Mouse (Mus musculus): ENCODE measurements at regions not wholly inside any gene's neighbourhood (a gene's known extent, or its start where the extent isn't known, plus 50 kb on each side); places are given as distances from the start of the nearest gene placed in this dataset.

DNA sequence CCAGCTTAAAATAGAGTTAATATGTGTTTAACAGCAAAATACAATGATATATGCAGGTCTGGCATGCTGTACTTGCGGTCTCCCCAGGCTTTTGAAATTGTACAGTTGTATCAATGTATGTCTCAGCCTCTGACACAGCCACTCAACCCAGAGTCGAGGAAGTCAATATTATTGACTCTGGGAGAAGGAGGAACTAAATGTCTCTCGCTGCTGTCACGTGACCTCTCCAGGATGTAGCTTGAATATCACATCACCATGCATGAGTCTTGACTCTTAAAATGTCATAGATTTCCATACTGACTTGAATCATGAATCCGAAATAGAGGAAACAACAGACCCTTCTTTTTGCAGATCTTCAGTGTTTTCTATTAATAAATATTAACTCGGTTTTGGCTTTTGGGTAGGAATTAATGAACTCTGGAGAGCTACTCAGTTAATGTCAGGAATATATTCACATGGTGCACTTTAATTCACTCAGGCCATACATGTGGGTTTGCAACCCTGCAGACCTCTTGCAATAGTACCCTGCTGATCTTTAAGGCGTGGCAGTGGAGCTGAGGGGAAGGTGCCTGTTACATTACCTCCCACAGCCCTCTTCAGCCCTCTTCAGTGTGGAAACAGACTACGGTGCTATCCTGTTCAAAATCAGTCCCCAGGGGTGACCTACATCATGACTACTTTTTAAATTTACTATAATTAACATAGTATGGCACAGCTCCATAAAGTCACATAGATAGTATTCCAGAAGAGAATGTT lies 102.7 kb upstream of the Foxn2 start:
- no peak for DNase-seq (ENCODE audit: low spot score in 2 of 2)

DNA sequence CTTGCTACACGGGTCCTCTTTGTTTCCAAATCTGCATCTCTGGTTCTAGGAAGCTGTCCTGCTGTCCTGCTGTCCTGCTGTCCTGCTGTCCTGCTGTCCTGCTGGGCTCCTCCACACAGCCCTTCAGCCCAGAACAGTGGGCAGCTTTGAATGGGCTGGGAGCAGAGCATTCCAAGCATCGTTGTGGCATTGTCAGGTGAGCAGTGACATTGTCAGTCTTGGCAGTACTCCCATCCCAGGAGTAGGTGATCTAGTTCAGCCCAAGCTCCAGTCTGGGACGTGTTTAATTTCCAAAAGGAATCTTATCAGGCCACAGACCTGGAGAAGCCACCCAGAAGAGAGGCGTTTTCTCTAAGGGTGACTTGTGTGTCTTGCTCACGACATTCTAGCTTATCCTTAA lies 99.4 kb upstream of the Foxn2 start:
- DNase-seq (ENCODE audit: low spot score in 2 of 2) = no peak

GRCm38 (mm10) chr17:88341599-88341998 lies 98.9 kb upstream of the Foxn2 start:
- DNase-seq (ENCODE audit: low spot score in 2 of 2) = no peak

DNA sequence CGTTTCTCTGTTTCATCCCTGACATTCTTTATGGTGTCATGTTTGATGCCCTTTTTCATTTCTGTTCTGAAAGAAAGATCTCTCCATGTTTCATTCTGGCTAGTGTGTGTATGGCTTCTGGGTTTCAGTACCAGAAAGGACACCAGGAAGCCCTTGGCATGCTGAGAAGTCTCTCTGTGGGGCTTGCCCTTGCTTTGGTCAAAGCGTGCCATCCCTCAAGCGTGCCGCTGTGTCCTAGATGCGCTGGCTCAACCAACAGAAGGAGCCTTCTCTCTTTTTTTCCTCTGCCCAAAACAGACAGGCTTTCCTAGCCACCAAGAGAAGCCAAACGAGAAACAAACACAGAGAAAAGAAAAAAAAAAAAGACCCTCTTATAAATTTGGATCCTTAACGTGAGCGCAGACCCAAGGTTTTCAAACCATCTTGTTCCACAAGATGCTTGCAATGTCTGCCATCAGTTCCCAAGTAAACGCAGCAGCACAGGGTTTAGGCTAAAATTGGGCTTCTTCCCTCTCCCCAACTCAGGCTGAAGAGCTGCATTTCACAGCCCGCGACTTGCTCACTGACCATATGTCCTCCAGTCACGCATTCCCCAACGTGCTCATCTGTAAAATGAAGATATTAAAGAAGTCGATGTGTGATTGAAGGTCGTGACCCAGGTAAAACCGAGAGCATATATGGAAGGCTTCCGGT lies 97.3 kb upstream of the Foxn2 start:
- DNase-seq (ENCODE audit: low spot score in 2 of 2) = no peak

GRCm38 (mm10) chr17:88345433-88345832 lies 95.1 kb upstream of the Foxn2 start:
- DNase-seq (ENCODE audit: low spot score in 2 of 2) = no peak

- DNase-seq (ENCODE audit: low spot score in 2 of 2) = no peak
Measured at GRCm38 (mm10) chr17:88346896-88347295, 93.6 kb upstream of the Foxn2 start.

DNA sequence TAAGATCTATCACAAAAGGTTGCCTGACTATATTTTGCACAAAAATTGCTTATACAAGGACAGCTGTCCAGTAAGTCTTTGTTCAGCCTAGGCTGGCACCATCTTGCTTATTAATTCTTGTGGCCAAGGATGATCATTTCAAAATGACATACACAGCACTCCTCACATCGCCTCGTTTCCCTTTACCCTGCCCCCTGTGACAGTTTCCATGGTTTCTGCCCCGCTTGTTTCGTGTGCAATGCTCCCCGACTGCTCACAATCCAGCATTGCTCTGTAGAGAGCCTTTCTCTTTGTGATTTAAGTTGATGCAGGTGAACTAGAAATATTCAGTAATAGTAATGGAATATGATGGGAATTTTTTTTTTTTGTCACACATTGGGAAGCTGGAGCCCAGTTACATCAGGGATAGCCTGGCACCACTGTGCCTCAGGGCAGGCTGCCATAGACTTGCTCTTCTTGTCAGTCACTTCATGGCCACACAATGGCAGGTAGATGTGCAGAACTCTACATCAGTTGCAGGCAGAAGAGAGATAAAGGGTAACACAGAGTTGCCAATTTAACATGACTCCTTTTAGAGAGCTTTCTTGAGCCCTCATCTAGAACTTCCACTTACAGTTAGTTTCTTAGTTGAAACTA lies 90.6 kb upstream of the Foxn2 start:
- DNase-seq (ENCODE audit: low spot score in 2 of 2) = no peak

DNA sequence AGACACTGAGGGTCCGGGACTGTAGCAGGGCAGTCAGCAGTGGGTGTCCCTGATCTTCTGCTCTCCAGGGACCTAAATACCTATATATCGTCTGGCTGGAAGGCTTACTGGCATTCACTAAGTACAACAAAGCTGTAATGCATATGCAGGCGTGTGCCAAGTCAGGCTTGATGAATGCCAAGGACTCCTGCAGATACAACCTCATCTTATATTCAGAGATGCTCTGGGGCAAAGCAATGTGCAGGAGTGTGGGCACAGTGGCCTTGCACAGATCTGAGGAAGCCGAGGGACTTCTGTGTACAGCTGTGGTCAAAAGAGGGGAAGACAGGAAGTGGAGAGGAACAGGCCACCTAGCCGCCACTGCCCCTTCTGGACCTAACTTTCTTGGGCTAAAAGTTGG lies 89.5 kb upstream of the Foxn2 start:
- no peak for DNase-seq (ENCODE audit: low spot score in 2 of 2)

DNA sequence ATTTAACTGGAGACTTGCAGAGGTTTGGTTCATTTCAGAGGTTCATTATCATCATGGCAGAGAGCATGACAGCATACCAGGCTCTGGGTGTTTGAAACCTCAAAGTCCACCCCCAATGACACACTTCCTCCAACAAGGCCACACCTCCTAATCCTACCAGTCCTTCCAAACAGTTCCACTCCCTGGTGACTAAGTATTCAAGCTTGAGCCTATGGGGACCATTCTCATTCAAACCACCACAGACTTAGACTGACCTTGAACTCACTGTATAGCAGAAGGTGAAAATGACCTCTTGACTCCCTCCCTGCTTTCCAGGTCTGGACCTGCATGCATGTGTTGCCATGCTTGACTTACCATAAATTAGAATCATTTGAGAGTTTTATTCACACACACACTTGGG lies 87.6 kb upstream of the Foxn2 start:
- no peak for DNase-seq (ENCODE audit: low spot score in 2 of 2)

- DNase-seq (ENCODE audit: low spot score in 2 of 2) = no peak
Measured at GRCm38 (mm10) chr17:88361161-88361560, 79.3 kb upstream of the Foxn2 start.

DNA sequence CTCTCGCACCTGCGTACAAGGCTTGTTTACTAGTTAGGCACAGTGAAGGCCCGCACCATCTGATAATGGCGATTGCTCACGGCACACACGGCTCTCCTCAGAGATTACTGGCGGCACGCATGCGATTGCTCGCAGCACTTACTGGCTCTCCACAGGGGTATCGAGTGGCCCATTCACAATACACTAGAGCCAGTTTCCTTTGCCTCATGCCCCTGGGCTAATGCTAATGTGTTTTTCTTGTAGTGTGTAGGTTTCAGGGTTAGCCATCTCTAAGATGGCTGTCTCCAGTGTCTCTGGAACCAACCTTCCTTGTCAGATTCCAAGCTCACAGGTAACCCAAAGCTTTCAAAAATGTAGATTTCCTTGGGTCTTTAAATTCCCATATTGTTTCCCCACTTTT lies 78.1 kb upstream of the Foxn2 start:
- DNase-seq (ENCODE audit: low spot score in 2 of 2) = no peak

GRCm38 (mm10) chr17:88367876-88368275 lies 72.6 kb upstream of the Foxn2 start:
- no peak for DNase-seq (ENCODE audit: low spot score in 2 of 2)

DNA sequence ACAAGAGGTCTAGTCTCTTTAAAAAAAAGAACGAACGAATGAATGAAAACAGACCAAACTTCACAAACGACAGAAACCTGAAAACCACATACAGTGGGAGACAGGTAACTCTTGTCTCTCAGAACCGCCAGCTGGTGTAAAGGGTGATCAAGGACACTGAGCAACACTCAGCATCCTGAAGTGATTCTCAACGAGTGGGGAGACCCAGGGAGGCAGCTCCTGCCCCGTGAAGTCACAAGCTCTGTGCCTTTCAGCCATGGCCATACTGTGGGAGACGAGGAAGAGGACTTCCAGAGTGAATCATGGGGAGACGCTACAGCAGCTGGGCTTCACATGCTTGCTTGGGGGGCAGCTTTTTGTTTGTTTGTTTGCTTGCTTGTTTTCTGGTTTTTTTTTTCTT lies 70.5 kb upstream of the Foxn2 start:
- DNase-seq (ENCODE audit: low spot score in 2 of 2) = no peak

GRCm38 (mm10) chr17:88370676-88371075 lies 69.8 kb upstream of the Foxn2 start:
- no peak for DNase-seq (ENCODE audit: low spot score in 2 of 2)

DNA sequence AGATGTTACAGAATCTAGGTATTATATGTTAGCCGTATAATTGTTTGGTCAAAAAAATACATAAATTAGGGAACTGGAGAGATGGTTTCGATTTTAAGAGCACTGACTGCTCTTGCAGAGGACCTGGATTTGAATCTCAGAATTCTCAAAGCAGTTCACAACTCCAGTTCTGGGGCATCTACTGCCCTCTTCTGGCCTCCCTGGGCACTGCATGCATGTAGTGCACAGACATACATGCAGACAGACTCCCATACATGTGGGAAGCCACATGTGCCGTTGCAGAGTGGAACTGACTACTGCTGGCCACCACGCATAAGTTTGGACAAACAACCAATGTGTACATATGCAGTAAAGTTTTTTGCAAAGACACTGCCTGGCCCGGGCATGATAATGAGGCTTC lies 62.0 kb upstream of the Foxn2 start:
- DNase-seq (ENCODE audit: low spot score in 2 of 2) = peak in 1 of 2 experiments; percentile 10

GRCm38 (mm10) chr17:88379389-88379788 lies 61.1 kb upstream of the Foxn2 start:
- no peak for DNase-seq (ENCODE audit: low spot score in 2 of 2)

- DNase-seq (ENCODE audit: low spot score in 2 of 2) = no peak
Measured at GRCm38 (mm10) chr17:88381106-88381505, 59.4 kb upstream of the Foxn2 start.

- no peak for DNase-seq (ENCODE audit: low spot score in 2 of 2)
Measured at GRCm38 (mm10) chr17:88383447-88383846, 57.1 kb upstream of the Foxn2 start.

- DNase-seq (ENCODE audit: low spot score in 2 of 2) = no peak
Measured at GRCm38 (mm10) chr17:88388441-88388951, 52.0 kb upstream of the Foxn2 start.

DNA sequence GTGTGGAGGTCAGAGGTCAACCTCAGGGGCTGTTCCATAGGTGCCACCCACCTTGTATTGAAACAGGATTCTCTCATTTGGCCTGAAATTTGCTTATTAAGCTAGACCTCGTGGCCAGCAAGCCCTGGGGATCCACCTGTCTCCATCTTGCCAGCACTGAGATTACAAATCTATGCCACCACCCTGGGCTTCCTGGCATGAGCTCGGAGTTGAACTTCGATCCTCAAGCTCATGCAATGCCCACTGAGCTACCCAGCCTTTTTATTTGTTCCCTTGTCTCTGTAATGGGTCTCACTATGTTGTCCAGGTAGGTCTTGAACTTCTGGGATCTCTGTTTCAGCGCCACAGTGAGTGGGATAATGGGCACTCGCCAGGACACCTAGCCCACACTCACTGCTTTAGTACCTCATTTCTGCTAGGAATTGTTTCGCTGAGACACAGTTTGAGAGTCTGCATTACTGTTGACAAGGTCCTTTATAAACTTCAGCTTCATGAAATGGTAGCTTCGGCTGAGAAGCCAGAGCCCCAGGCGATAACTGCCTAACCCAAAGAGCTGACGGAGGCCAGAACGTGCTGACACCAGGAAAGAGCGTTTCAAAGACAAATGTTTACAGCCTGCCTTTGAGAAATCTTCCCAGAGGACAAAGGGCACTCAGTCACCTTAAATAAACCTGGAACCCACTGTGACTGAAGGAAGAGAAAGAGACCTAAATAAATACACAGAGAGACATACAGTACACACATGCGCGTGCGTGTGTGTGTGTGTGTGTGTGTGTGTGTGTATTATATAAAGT lies 50.6 kb upstream of the Foxn2 start:
- no peak for DNase-seq (ENCODE audit: low spot score in 2 of 2)

All from thymus, postnatal 10 days (tissue).